Mouse (Mus musculus): ENCODE data around the gene Amhr2. TPM values are rescaled to one million over a fixed set of nuclear protein-coding genes. Genes with fewer than 3 reads are reported as not detected.

Gene Amhr2
- total RNA-seq, 2 experiments from 2014 or later: 0.98 to 3.2 TPM

- DNase-seq (ENCODE audit: extremely low spot score in 1 of 2, low spot score in 2 of 2): no peak
- Histone ChIP-seq H3K27ac (no peak overlapping the region), H3K4me3 (no peak overlapping the region)
- intact Hi-C loops (cut with DNase I): no loop called here
- TF ChIP-seq CTCF (IDR thresholded peaks at IDR 0.05): no peak
Measured at GRCm38 (mm10) chr15:102459847-102460246, 14.7 kb downstream of the Amhr2 start.

- DNase-seq (ENCODE audit: extremely low spot score in 1 of 2, low spot score in 2 of 2): no peak
- intact Hi-C loops (cut with DNase I): no loop called here
- Histone ChIP-seq H3K4me3 (no peak overlapping the region), H3K27ac (no peak overlapping the region)
- TF ChIP-seq CTCF (IDR thresholded peaks at IDR 0.05): no peak
Measured at GRCm38 (mm10) chr15:102460409-102460808, 15.2 kb downstream of the Amhr2 start.

GRCm38 (mm10) chr15:102460971-102461370 lies 15.8 kb downstream of the Amhr2 start:
- intact Hi-C loops (cut with DNase I): no loop called here
- no peak for TF ChIP-seq CTCF (IDR thresholded peaks at IDR 0.05)
- H3K4me3 ChIP-seq: no peak overlapping the region

GRCm38 (mm10) chr15:102461430-102462075 lies 16.4 kb downstream of the Amhr2 start:
- intact Hi-C loops (cut with DNase I): no loop called here
- no peak for TF ChIP-seq CTCF (IDR thresholded peaks at IDR 0.05)
- no peak overlapping the region for H3K4me3 ChIP-seq
- DNase-seq (ENCODE audit: extremely low spot score in 1 of 2, low spot score in 2 of 2): no peak
- no peak overlapping the region for H3K27ac ChIP-seq

More at GRCm38 (mm10) chr15:102460971-102461370, 15.8 kb downstream of the Amhr2 start:
- no peak for DNase-seq (ENCODE audit: extremely low spot score in 1 of 2, low spot score in 2 of 2)
- H3K27ac ChIP-seq: no peak overlapping the region

GRCm38 (mm10) chr15:102463666-102464065 lies 18.5 kb downstream of the Amhr2 start:
- no peak overlapping the region for H3K27ac ChIP-seq
- DNase-seq (ENCODE audit: extremely low spot score in 1 of 2, low spot score in 2 of 2): no peak
- no peak overlapping the region for H3K4me3 ChIP-seq
- intact Hi-C loops (cut with DNase I): no loop called here
- TF ChIP-seq CTCF (IDR thresholded peaks at IDR 0.05): peak; percentile 39

- no peak for DNase-seq (ENCODE audit: extremely low spot score in 1 of 2, low spot score in 2 of 2)
- intact Hi-C loops (cut with DNase I): no loop called here
- no peak overlapping the region for H3K27ac ChIP-seq
- TF ChIP-seq CTCF (IDR thresholded peaks at IDR 0.05): no peak
- no peak overlapping the region for H3K4me3 ChIP-seq
Measured at GRCm38 (mm10) chr15:102468675-102469370, 23.7 kb downstream of the Amhr2 start.

- intact Hi-C loops (cut with DNase I): loop anchor here (1.0 kb wide), 2 partner anchors 47 to 65 kb away; partner anchors contain the start of gene Map3k12
- H3K27ac ChIP-seq: peak within 1 kb of the TSS; percentile 95
- peak; percentile 95 to 97 for DNase-seq (ENCODE audit: extremely low spot score in 1 of 2, low spot score in 2 of 2)
- peak; percentile 98 for TF ChIP-seq CTCF (IDR thresholded peaks at IDR 0.05)
- H3K4me3 ChIP-seq: peak within 1 kb of the TSS; percentile 59
Measured at GRCm38 (mm10) chr15:102470183-102470604, 25.0 kb downstream of the Amhr2 start, which contains the start of gene Pcbp2. Gene Pcbp2 (plus strand): TSS chr15:102470539.

- peak; percentile 67 to 79 for DNase-seq (ENCODE audit: extremely low spot score in 1 of 2, low spot score in 2 of 2)
- peak overlapping the region; percentile 95 for H3K27ac ChIP-seq
- peak overlapping the region; percentile 59 for H3K4me3 ChIP-seq
- peak; percentile 16; the same call in 1 of the 2 replicates for TF ChIP-seq CTCF (IDR thresholded peaks at IDR 0.05)
- intact Hi-C loops (cut with DNase I): loop anchor here (1.0 kb wide), 2 partner anchors 47 to 65 kb away; partner anchors contain the start of gene Map3k12
Measured at GRCm38 (mm10) chr15:102470605-102471294, 25.6 kb downstream of the Amhr2 start.

- H3K27ac ChIP-seq: peak overlapping the region; percentile 95
- no peak for TF ChIP-seq CTCF (IDR thresholded peaks at IDR 0.05)
- intact Hi-C loops (cut with DNase I): no loop called here
- no peak for DNase-seq (ENCODE audit: extremely low spot score in 1 of 2, low spot score in 2 of 2)
- H3K4me3 ChIP-seq: peak overlapping the region; percentile 59
Measured at GRCm38 (mm10) chr15:102471295-102471645, 26.1 kb downstream of the Amhr2 start.

- intact Hi-C loops (cut with DNase I): loop anchor here (2.0 kb wide), 1 partner anchor 17 kb away; no protein-coding TSS in a partner anchor
- peak overlapping the region; percentile 95; the same call in 1 of the 2 replicates for H3K27ac ChIP-seq
- peak overlapping the region; percentile 59 for H3K4me3 ChIP-seq
- DNase-seq (ENCODE audit: extremely low spot score in 1 of 2, low spot score in 2 of 2): no peak
- no peak for TF ChIP-seq CTCF (IDR thresholded peaks at IDR 0.05)
Measured at GRCm38 (mm10) chr15:102471727-102472126, 26.6 kb downstream of the Amhr2 start.

GRCm38 (mm10) chr15:102473246-102473645 lies 28.1 kb downstream of the Amhr2 start:
- TF ChIP-seq CTCF (IDR thresholded peaks at IDR 0.05): no peak
- DNase-seq (ENCODE audit: extremely low spot score in 1 of 2, low spot score in 2 of 2): no peak
- Histone ChIP-seq H3K27ac (no peak overlapping the region), H3K4me3 (no peak overlapping the region)
- intact Hi-C loops (cut with DNase I): loop anchor here (2.0 kb wide), 1 partner anchor 16 kb away; no protein-coding TSS in a partner anchor

GRCm38 (mm10) chr15:102474520-102474919 lies 29.4 kb downstream of the Amhr2 start:
- no peak for TF ChIP-seq CTCF (IDR thresholded peaks at IDR 0.05)
- Histone ChIP-seq H3K4me3 (no peak overlapping the region), H3K27ac (no peak overlapping the region)
- DNase-seq (ENCODE audit: extremely low spot score in 1 of 2, low spot score in 2 of 2): no peak
- intact Hi-C loops (cut with DNase I): no loop called here
